Mouse (Mus musculus) midbrain, postnatal 0 days (tissue): ENCODE measurements around the gene 1700012B09Rik. TPM values are rescaled to one million over a fixed set of nuclear protein-coding genes. Genes with fewer than 3 reads are reported as not detected.

Source experiments
- ATAC-seq: fragments of 200-750 bp; cut with Nextera tagmentation; 2 replicates; pipeline ENCODE4 v1.8.0; 2017; ENCODE audit warnings: moderate number of reproducible peaks, mild to moderate bottlenecking, moderate TSS enrichment, moderate library complexity; ENCODE audit not compliant: low FRiP score
- DNase-seq: peaks from one replicate; pipeline ENCODE4 v3.0.0-alpha.2; 2015; ENCODE audit warnings: low spot score
- H3K27ac ChIP-seq: fragments of 300-500 bp; sonication (generic); 2 replicates; pipeline ENCODE4 v1.5.1; 2014; ENCODE audit warnings: low read depth, mild to moderate bottlenecking, low read length, mixed read lengths
- H3K27me3 ChIP-seq: fragments of 300-500 bp; sonication (generic); 2 replicates; pipeline ENCODE4 v1.6.1; 2014; ENCODE audit warnings: low read length, control low read depth, mixed read lengths; ENCODE audit not compliant: insufficient read depth
- H3K36me3 ChIP-seq: fragments of 300-500 bp; sonication (generic); 2 replicates; pipeline ENCODE4 v1.6.1; 2014; ENCODE audit warnings: low read length, control low read depth, mixed read lengths; ENCODE audit not compliant: insufficient read depth
- H3K4me1 ChIP-seq: fragments of 300-500 bp; sonication (generic); 2 replicates; pipeline ENCODE4 v1.6.1; 2014; ENCODE audit warnings: mild to moderate bottlenecking, control low read depth, antibody characterized with exemption, low read length, mixed read lengths; ENCODE audit not compliant: insufficient read depth
- H3K4me2 ChIP-seq: fragments of 300-500 bp; sonication (generic); 2 replicates; pipeline ENCODE4 v1.6.1; 2014; ENCODE audit warnings: low read depth, mild to moderate bottlenecking, low read length, mixed read lengths; ENCODE audit not compliant: poor library complexity, severe bottlenecking
- H3K4me3 ChIP-seq: fragments of 300-500 bp; sonication (generic); 2 replicates; pipeline ENCODE4 v1.5.1; 2014; ENCODE audit warnings: low read depth, mild to moderate bottlenecking, low read length, moderate library complexity
- H3K9ac ChIP-seq: fragments of 300-500 bp; sonication (generic); replicated peaks from 2 replicates; pipeline ENCODE4 v1.6.1; 2014; ENCODE audit warnings: mild to moderate bottlenecking, low read length, moderate library complexity, mixed read lengths; ENCODE audit not compliant: poor library complexity, severe bottlenecking
- H3K9me3 ChIP-seq: fragments of 300-500 bp; sonication (generic); 2 replicates; pipeline ENCODE4 v1.6.1; 2016; ENCODE audit warnings: low read length, control low read depth
- CTCF ChIP-seq: IDR thresholded peaks from 2 replicates; pipeline ENCODE4 v1.5.1; 2016; ENCODE audit warnings: antibody characterized with exemption, mild to moderate bottlenecking
- WGBS: fragments of 180-500 bp; shearing (Covaris S2); extraction: QIAGEN DNeasy Blood & Tissue Kit; methylation state at CpG from one replicate; pipeline ENCODE4 v1.1.7; 2014; 5-methylcytosine and 5-hydroxymethylcytosine counted together
- polyA plus RNA-seq: library from polyadenylated mRNA; unstranded; fragments of >200 nt; fragmentation: Nextera tagmentation; extraction: Ambion mirVana; gene quantifications from 2 replicates; pipeline ENCODE4 v1.2.1, GENCODE M21; 2015
- total RNA-seq: library from RNA; depleted of rRNA; stranded (reverse); fragments of >200 nt; gene quantifications from 2 replicates; pipeline ENCODE4 v1.2.3, GENCODE M21; 2014; rRNA removed

Gene 1700012B09Rik
- 6.2 TPM in 1 of 2 replicates, not detected in the other for total RNA-seq
- polyA plus RNA-seq = 3.9 and 4.4 TPM in 2 replicates

GRCm38 (mm10) chr9:14770803-14771471 lies at the start of gene 1700012B09Rik:
1700012B09Rik (minus strand) TSS chr9:14771030.
- Histone ChIP-seq H3K27ac (no peak within 1 kb of the TSS), H3K36me3 (no peaks in the 10 kb centered on the region), H3K9me3 (no peaks in the 10 kb centered on the region), H3K4me1 (0 out of 2 replicates have a peak, but pooled peaks cover 6% of the 10 kb centered on the region), H3K4me3 (0 out of 2 replicates have a peak within 1 kb of the TSS, but pooled peaks have one; percentile 8), H3K9ac (no peak within 1 kb of the TSS), H3K27me3 (no peaks in the 10 kb centered on the region), H3K4me2 (peak within 1 kb of the TSS; percentile 39)
- peak; percentile 63 for ATAC-seq
- 13% methylated on average over 23 of the region's 23 CpGs for WGBS
- DNase-seq = peak; percentile 5
- TF ChIP-seq CTCF = no peak

- Histone ChIP-seq H3K27me3 (no peaks in the 10 kb centered on the region), H3K36me3 (peaks cover 33% of the 10 kb centered on the region), H3K9me3 (no peaks in the 10 kb centered on the region), H3K9ac (no peak overlapping the region), H3K4me2 (no peak overlapping the region), H3K27ac (no peak overlapping the region), H3K4me3 (no peak overlapping the region), H3K4me1 (no peaks in the 10 kb centered on the region)
- no peak for ATAC-seq
- no peak for TF ChIP-seq CTCF
- 95% methylated on average over 5 of the region's 5 CpGs for WGBS
- no peak for DNase-seq
Measured at GRCm38 (mm10) chr9:14810111-14810510, 39.3 kb upstream of the 1700012B09Rik start.

GRCm38 (mm10) chr9:14806786-14807185 lies 36.0 kb upstream of the 1700012B09Rik start:
- TF ChIP-seq CTCF = no peak
- Histone ChIP-seq H3K27me3 (no peaks in the 10 kb centered on the region), H3K4me2 (no peak overlapping the region), H3K9me3 (no peaks in the 10 kb centered on the region), H3K27ac (no peak overlapping the region), H3K9ac (no peak overlapping the region), H3K36me3 (peaks cover 37% of the 10 kb centered on the region), H3K4me3 (no peak overlapping the region), H3K4me1 (no peaks in the 10 kb centered on the region)
- ATAC-seq = no peak
- WGBS = 98% methylated on average over 1 of the region's 1 CpGs
- DNase-seq = no peak

- H3K27ac ChIP-seq = no peak overlapping the region
- H3K4me1 ChIP-seq = no peaks in the 10 kb centered on the region
- H3K9me3 ChIP-seq = no peaks in the 10 kb centered on the region
- H3K9ac ChIP-seq = no peak overlapping the region
- ATAC-seq (no peak), DNase-seq (no peak)
- H3K27me3 ChIP-seq = no peaks in the 10 kb centered on the region
- no peak for TF ChIP-seq CTCF
- WGBS = 97% methylated on average over 2 of the region's 2 CpGs
- peaks cover 33% of the 10 kb centered on the region for H3K36me3 ChIP-seq
- H3K4me3 ChIP-seq = no peak overlapping the region
- no peak overlapping the region for H3K4me2 ChIP-seq
Measured at GRCm38 (mm10) chr9:14805714-14806113, 34.9 kb upstream of the 1700012B09Rik start.

GRCm38 (mm10) chr9:14787356-14787755 lies 16.5 kb upstream of the 1700012B09Rik start:
- no peak overlapping the region for H3K9ac ChIP-seq
- no peaks in the 10 kb centered on the region for H3K4me1 ChIP-seq
- no peaks in the 10 kb centered on the region for H3K27me3 ChIP-seq
- 89% methylated on average over 6 of the region's 6 CpGs for WGBS
- no peak for DNase-seq
- H3K4me2 ChIP-seq = no peak overlapping the region
- H3K4me3 ChIP-seq = no peak overlapping the region
- H3K9me3 ChIP-seq = no peaks in the 10 kb centered on the region
- no peak overlapping the region for H3K27ac ChIP-seq
- peaks cover 5% of the 10 kb centered on the region; the same call in 1 of the 2 replicates for H3K36me3 ChIP-seq
- no peak for ATAC-seq
- no peak for TF ChIP-seq CTCF
